Mouse (Mus musculus) hindbrain, embryonic 10.5 days (tissue): ENCODE results near the gene Ski. TPM values are rescaled to one million over a fixed set of nuclear protein-coding genes. Genes with fewer than 3 reads are reported as not detected.

Experiments
- DNase-seq: peaks from one replicate; pipeline ENCODE4 v3.0.0-alpha.2; 2017; ENCODE audit warnings: low spot score
- H3K27ac ChIP-seq: fragments of 300-500 bp; sonication (generic); 2 replicates; pipeline ENCODE4 v1.5.1; 2016; ENCODE audit warnings: mild to moderate bottlenecking, moderate library complexity
- H3K27me3 ChIP-seq: fragments of 300-500 bp; sonication (generic); 2 replicates; pipeline ENCODE4 v1.6.1; 2016; ENCODE audit warnings: mild to moderate bottlenecking; ENCODE audit not compliant: poor library complexity, insufficient read depth, severe bottlenecking
- H3K36me3 ChIP-seq: fragments of 300-500 bp; sonication (generic); 2 replicates; pipeline ENCODE4 v1.6.1; 2016; ENCODE audit warnings: mild to moderate bottlenecking, moderate library complexity
- H3K4me1 ChIP-seq: fragments of 300-500 bp; sonication (generic); replicated peaks from 2 replicates; pipeline ENCODE4 v1.6.1; 2016; ENCODE audit warnings: mild to moderate bottlenecking
- H3K4me3 ChIP-seq: fragments of 300-500 bp; sonication (generic); 2 replicates; pipeline ENCODE4 v1.5.1; 2016; ENCODE audit warnings: mild to moderate bottlenecking, moderate library complexity
- H3K9me3 ChIP-seq: fragments of 300-500 bp; sonication (generic); 2 replicates; pipeline ENCODE4 v1.6.1; 2016; ENCODE audit warnings: mild to moderate bottlenecking, moderate library complexity
- WGBS: fragments of 180-500 bp; shearing (Covaris S2); methylation state at CpG from one replicate; pipeline ENCODE4 v1.1.7; 2016; 5-methylcytosine and 5-hydroxymethylcytosine counted together
- polyA plus RNA-seq: library from polyadenylated mRNA; unstranded; fragments of >200 nt; fragmentation: Nextera tagmentation; extraction: Ambion mirVana; gene quantifications from 2 replicates; pipeline ENCODE4 v1.2.1, GENCODE M21; 2016

The Ski gene
- polyA plus RNA-seq, 1 experiment from 2014 or later, result 9.3 TPM

DNA sequence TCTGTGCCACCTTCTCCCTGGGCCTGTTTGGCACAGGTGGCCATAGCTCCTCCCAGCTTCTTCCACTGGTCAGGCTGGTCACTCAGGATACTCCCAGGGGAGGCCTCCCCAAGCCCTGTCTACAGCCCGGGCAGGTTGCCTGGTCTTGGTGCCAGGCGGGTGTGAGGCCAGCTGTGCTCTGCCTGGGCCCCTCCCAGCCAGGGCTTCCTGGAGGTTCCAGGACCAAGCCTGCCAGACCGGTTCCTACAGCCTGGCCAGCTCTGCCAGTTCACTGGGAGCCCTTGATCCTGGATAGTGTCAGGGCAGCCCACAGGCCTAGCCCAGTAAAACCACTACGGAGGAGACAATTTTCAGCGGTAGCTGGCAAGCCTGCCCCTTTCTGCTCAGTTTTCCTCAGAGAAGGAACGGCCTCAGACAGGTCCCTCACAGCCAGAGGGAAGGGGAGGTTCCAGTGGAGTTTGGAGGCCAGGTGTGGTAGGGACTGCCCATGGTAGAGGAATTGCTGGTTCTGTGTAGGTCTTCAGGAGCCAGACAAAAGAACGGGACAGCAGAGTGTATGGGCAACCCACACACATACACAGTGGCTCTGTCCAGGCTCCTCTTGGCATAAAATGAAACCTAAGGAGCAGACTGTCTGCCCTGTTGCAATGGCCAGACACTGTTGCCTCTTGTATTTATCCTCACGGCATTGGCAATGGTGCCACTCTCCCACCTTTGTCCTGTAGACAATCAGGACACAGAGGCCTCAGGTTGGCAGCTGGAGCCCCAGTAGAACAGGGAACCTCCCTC lies 73.3 kb downstream of the Ski start:
- Histone ChIP-seq H3K36me3 (peaks cover 10% of the 10 kb centered on the region), H3K4me1 (peaks cover 76% of the 10 kb centered on the region), H3K4me3 (no peak overlapping the region), H3K9me3 (no peaks in the 10 kb centered on the region), H3K27ac (peak overlapping the region; percentile 57; the same call in 1 of the 2 replicates), H3K27me3 (peaks cover 20% of the 10 kb centered on the region)
- DNase-seq, result no peak
- WGBS, result 74% methylated on average over 8 of the region's 8 CpGs

DNA sequence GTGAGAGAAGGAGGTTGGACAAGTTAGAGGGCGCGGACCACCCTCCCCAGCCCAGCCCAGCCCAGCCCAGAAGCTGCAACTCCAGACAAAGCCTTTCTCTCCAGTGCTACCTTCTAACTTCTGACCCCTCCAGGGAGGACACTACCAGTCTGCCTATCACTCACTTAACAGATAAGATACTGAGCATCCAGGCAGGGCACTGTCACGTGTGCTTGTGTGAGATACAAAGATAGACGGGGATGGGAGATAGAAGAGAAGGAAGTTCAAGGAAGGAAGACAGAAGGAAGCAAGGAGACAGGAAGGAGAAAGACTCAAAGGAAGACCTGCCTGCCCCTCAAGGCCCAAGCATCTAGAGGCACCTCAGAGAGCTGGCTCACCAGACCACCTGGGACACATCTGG lies 73.9 kb downstream of the Ski start:
- Histone ChIP-seq H3K36me3 (peaks cover 5% of the 10 kb centered on the region), H3K27ac (peak overlapping the region; percentile 57; the same call in 1 of the 2 replicates), H3K4me1 (peaks cover 82% of the 10 kb centered on the region), H3K4me3 (no peak overlapping the region), H3K27me3 (peaks cover 20% of the 10 kb centered on the region), H3K9me3 (no peaks in the 10 kb centered on the region)
- no peak for DNase-seq
- 84% methylated on average over 4 of the region's 4 CpGs for WGBS

DNA sequence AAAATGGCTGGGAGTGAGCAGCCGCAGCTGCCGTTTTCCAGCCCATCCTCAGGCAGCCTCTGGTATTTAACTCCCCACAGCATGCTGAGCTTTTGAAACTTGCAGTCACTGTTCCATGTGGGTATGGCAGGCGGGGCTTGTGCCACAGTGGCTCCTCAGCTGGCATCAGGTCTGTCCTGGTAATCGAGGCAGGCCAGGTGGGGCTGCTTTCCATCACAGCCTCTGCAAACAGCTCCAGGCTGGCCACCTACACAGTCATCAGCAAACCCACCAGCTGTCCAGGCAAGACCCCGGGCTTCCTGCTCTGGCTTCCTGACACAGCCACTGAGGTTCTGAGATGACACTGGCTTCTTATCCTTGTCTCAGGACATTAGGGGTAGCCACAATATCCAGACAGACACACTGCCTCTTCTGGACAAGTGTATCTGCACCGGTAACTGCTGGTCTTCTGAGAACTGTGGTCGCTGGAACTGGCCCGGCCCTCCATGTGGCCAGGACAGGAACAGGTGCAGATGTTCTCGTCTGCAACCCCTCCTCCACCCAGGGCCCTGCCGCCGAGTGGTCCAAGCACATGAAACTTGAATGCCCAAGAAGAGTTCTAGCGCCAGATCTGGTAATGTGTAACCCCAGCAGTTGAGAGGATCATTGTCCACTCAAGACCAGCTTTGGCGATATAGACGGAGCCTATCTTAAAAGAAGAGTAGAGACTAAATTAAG lies 76.1 kb downstream of the Ski start:
- Histone ChIP-seq H3K27ac (0 out of 2 replicates have a peak overlapping the region, but pooled peaks have one; percentile 17), H3K4me3 (no peak overlapping the region), H3K27me3 (peaks cover 17% of the 10 kb centered on the region), H3K9me3 (no peaks in the 10 kb centered on the region), H3K4me1 (peaks cover 68% of the 10 kb centered on the region), H3K36me3 (no peaks in the 10 kb centered on the region)
- WGBS, result 75% methylated on average over 14 of the region's 14 CpGs
- no peak for DNase-seq

DNA sequence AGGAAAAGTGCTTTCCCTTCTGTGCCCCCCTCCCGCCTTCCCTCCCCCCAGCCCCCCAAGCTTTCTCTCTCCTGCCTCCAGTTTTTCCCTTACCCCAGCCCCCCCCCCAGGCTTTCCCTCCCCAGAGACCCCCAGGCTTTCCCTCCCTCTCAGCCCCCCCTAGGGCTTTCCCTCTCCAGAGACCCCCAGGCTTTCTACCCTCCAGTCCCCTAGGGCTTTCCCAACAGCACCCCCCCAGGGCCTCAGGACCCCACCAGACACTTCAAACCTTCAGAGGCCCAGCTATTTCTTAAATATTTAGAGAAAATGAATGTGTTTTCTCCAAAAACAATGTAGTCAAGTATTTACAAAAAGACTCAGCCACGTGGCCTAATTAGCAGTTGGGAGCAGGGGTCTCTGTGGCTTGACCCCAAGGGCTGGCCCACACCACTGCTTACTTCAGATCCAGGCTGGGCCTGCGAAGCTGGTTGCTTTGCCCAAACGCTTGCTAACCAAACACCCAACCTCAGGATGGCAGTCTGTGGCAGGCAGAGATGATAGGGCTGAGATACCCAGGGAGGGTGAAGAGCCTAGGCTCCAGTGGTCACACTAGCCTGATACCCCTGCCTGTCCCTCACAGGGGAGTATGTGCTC lies 77.7 kb downstream of the Ski start:
- DNase-seq, result no peak
- peak overlapping the region; percentile 86 for H3K27ac ChIP-seq
- H3K27me3 ChIP-seq, result peaks cover 9% of the 10 kb centered on the region
- 50% methylated on average over 4 of the region's 4 CpGs for WGBS
- H3K4me1 ChIP-seq, result peaks cover 68% of the 10 kb centered on the region
- H3K4me3 ChIP-seq, result no peak overlapping the region
- H3K36me3 ChIP-seq, result no peaks in the 10 kb centered on the region
- H3K9me3 ChIP-seq, result no peaks in the 10 kb centered on the region

DNA sequence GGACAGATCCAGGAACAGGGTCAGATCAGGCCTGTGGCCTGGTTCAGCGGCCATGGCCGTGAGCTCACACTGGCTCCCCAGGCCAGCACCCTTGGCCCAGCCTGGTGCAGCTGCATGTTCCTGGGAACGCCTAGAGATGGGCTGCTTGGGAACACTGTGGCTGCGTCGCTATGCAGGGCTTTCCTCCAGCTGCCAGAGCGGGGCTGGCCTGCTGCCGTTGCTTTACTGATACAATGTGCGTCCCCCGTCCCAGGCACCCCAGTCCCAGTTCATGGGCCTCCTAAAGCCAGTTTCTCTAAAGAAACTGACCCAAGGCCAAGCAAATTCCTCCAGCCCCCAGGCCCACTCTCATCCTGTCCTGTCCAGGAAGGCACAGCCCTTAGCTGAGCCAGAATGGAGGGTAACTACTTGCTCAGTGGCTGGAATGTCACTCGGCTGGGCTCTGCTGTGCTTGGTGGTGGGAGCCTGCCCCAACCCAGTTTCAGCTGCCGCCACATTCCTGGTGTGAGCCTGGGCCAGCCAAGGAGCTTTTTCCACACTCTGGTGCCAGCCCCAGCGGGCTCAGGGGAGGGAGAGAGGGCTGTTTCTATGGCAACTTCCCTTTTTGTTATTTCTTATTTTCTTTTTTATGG lies 78.4 kb downstream of the Ski start:
- H3K4me3 ChIP-seq, result peak overlapping the region; percentile 16; the same call in 1 of the 2 replicates
- WGBS, result 39% methylated on average over 12 of the region's 12 CpGs
- H3K9me3 ChIP-seq, result no peaks in the 10 kb centered on the region
- H3K27me3 ChIP-seq, result peaks cover 3% of the 10 kb centered on the region; the same call in 1 of the 2 replicates
- no peaks in the 10 kb centered on the region for H3K36me3 ChIP-seq
- peak; percentile 71 for DNase-seq
- peaks cover 64% of the 10 kb centered on the region for H3K4me1 ChIP-seq
- H3K27ac ChIP-seq, result peak overlapping the region; percentile 86

DNA sequence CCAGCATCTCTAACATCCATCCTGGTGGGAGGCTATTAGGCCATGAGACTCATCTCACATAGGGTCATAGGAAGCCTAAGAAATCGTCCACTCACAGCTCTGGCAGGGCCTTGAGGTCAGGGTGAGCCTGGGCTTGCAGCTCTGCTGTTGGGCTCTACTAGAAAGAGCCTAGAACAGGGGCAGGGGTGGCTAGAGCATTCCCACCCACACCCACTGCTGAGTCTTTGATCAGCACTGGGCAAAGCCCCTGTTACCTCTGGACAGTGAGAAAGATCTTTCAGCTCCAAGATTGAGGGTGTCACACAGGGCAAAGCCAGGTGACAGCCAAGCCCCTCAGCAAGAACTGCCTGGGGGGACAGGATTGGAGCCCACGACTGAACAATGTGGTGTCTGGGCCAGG lies 79.0 kb downstream of the Ski start:
- WGBS, result 45% methylated on average over 2 of the region's 2 CpGs

DNA sequence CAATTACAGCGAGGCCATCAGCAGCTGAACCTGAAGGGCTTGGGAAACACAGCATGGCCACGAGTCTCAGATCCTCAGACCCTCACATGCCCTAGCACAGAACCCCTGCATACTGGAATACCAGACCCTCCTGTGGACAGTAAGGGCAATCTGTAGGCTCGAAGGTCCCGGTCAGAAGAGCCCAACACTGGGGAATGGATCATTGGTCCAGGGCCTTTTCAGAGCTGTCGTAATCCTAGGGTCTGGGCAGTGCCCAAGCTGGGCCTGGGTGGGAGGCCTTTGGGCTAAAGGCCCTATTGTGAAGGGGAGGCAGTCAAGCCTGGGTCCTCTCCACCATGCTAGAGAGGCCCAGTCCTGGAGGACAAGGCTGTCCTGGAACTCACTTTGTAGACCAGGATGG lies 79.6 kb downstream of the Ski start:
- no peaks in the 10 kb centered on the region for H3K27me3 ChIP-seq
- H3K4me3 ChIP-seq, result no peak overlapping the region
- H3K4me1 ChIP-seq, result peaks cover 63% of the 10 kb centered on the region
- DNase-seq, result no peak
- H3K36me3 ChIP-seq, result no peaks in the 10 kb centered on the region
- H3K27ac ChIP-seq, result no peak overlapping the region; the same call in 1 of the 2 replicates
- H3K9me3 ChIP-seq, result no peaks in the 10 kb centered on the region
- 93% methylated on average over 5 of the region's 5 CpGs for WGBS

More for the DNA sequence above, 79.0 kb downstream of the Ski start:
- Histone ChIP-seq H3K27ac (peak overlapping the region; percentile 86), H3K4me1 (peaks cover 62% of the 10 kb centered on the region), H3K9me3 (no peaks in the 10 kb centered on the region), H3K4me3 (no peak overlapping the region), H3K36me3 (no peaks in the 10 kb centered on the region), H3K27me3 (no peaks in the 10 kb centered on the region)
- no peak for DNase-seq

DNA sequence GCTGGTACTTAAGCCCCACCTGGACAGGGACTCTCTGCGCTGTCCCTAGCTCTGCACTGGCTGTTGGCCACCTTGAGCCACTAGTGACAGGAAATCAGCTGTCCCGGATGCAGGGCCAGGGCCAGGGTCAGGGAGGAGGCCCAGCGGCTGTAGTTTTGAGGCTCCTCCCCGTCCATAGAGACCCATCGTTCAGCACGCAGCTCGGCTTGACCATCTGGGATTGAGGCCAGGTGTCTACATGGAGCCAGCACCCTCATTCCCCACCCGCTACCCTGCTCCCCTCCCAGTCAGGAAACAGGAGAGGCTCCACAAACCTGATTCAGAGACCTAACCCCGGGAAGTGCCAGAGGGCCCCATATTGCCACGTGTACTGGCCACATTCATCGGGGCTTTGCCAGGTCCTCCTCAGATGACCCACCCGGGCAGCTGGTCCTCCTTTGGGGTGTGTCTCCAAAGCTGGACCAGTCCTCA lies 81.6 kb downstream of the Ski start:
- no peaks in the 10 kb centered on the region for H3K27me3 ChIP-seq
- H3K27ac ChIP-seq, result peak overlapping the region; percentile 31; the same call in 1 of the 2 replicates
- peaks cover 70% of the 10 kb centered on the region for H3K4me1 ChIP-seq
- no peaks in the 10 kb centered on the region for H3K9me3 ChIP-seq
- no peak for DNase-seq
- H3K4me3 ChIP-seq, result 0 out of 2 replicates have a peak overlapping the region, but pooled peaks have one; percentile 7
- H3K36me3 ChIP-seq, result no peaks in the 10 kb centered on the region
- 73% methylated on average over 12 of the region's 12 CpGs for WGBS

DNA sequence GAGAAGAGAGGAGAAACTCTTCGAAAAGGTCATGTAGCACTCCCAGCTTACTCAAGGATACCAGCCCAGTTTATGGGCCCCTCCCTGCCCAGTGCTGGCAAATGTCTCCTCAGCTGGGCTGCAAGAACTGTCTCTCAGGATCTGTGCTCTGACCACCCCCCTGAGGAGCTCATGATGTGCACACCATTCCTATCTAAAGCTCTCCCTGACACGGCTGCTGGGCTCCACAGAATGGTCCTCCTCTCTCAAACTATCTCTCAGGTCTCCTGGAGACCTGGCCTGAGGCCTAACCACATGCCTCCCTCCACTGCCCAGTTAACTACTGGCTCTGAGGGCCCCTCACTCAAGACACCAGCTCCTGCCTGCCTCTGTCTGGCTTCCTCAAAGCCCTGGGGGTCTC lies 82.2 kb downstream of the Ski start:
- Histone ChIP-seq H3K36me3 (no peaks in the 10 kb centered on the region), H3K9me3 (no peaks in the 10 kb centered on the region), H3K27me3 (no peaks in the 10 kb centered on the region), H3K4me3 (no peak overlapping the region), H3K27ac (peak overlapping the region; percentile 24; the same call in 1 of the 2 replicates), H3K4me1 (peaks cover 70% of the 10 kb centered on the region)
- DNase-seq, result no peak
- 85% methylated on average over 2 of the region's 2 CpGs for WGBS

DNA sequence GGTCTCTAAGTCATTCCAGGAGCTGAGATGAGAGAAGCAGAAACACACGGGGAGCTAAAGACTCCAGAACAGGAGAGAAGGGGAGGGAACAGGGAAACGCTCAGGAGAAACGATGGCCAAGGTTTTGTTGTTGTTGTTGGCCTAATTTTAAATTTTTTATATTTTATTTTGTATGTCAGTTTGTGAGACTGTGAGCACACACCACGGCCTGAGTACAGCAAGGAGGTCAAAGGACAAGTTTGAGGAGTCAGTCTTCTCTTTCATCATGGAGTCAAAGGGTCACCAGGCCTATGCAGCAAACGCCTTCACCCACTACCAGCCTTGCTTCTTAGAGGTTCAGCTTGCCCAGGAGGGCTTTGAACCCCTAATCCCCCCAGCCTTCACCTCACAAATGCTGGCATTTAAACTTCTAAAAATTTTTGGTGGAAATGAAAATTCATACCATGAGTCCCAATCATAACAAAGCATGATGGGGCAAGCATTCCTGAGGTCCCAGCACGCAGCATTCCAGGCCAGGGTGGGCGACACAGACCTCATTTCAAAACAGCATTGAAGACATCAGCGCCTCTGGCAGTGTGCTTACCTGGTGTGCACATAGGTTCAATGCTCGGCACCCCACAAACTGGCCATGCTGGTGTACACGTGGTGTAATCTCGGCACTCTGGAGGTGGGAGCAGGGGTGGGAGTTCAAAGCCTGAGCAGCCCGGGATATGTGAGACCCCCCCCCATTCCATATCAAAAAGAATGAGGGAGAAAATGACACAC lies 82.9 kb downstream of the Ski start:
- no peaks in the 10 kb centered on the region for H3K36me3 ChIP-seq
- no peak for DNase-seq
- peaks cover 70% of the 10 kb centered on the region for H3K4me1 ChIP-seq
- H3K9me3 ChIP-seq, result no peaks in the 10 kb centered on the region
- H3K4me3 ChIP-seq, result no peak overlapping the region
- 0 out of 2 replicates have a peak overlapping the region, but pooled peaks have one; percentile 19 for H3K27ac ChIP-seq
- WGBS, result 78% methylated on average over 12 of the region's 12 CpGs
- H3K27me3 ChIP-seq, result no peaks in the 10 kb centered on the region

DNA sequence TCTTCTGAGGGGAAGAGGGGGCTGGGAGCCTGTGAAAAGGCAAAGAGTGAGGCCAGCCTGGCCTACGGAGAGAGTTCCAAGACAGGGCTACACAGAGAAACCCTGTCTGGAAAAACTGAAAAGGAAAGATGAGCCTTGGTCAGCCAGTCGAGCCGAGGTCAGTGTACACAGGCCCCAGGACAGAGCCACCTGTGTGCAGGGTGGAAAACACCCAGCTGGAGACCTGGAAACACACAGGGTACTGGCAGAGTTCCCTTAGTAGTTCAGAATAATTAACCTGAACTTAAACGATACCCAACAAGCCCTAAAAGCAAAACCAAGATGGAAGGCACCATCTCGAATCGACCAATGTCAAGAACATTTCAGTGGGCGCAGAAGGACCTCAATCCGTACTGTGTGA lies 83.9 kb downstream of the Ski start:
- WGBS, result 86% methylated on average over 8 of the region's 8 CpGs
- H3K4me1 ChIP-seq, result peaks cover 70% of the 10 kb centered on the region
- no peak overlapping the region for H3K27ac ChIP-seq
- DNase-seq, result no peak
- H3K27me3 ChIP-seq, result no peaks in the 10 kb centered on the region
- no peaks in the 10 kb centered on the region for H3K36me3 ChIP-seq
- no peaks in the 10 kb centered on the region for H3K9me3 ChIP-seq
- H3K4me3 ChIP-seq, result no peak overlapping the region

DNA sequence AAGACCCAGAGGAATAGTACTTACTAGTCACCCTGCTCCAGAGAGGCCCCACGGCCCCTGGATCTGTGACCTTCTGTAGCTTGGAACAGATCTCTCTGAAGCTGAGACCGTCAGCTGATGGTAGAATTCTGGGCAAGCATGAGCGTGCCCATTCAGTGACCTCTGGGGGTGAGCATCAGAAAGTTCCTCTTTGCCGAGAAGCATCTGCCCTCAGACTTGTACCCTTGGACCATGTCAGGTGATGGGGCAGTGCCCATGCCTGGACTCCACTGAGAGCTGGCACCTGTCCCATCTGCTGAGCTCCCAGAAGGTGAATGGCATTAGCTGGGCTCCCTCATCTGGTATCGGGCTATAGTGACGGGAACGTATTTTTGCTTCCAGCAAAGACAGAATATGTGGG lies 84.5 kb downstream of the Ski start:
- no peaks in the 10 kb centered on the region for H3K9me3 ChIP-seq
- no peak overlapping the region for H3K4me3 ChIP-seq
- no peak for DNase-seq
- H3K27me3 ChIP-seq, result no peaks in the 10 kb centered on the region
- 91% methylated on average over 7 of the region's 7 CpGs for WGBS
- peaks cover 72% of the 10 kb centered on the region for H3K4me1 ChIP-seq
- no peaks in the 10 kb centered on the region for H3K36me3 ChIP-seq
- H3K27ac ChIP-seq, result no peak overlapping the region
